Mouse (Mus musculus) ES-CJ7 (cell line): ENCODE results near the gene Kera.
A peak's percentile ranks its signal among the peaks of the same experiment; 100 is the strongest.

Experiments used
- DNase-seq: peaks from one replicate; pipeline ENCODE4 v3.0.0; 2011; ENCODE audit warnings: low read depth, low spot score

Gene Kera

DNA sequence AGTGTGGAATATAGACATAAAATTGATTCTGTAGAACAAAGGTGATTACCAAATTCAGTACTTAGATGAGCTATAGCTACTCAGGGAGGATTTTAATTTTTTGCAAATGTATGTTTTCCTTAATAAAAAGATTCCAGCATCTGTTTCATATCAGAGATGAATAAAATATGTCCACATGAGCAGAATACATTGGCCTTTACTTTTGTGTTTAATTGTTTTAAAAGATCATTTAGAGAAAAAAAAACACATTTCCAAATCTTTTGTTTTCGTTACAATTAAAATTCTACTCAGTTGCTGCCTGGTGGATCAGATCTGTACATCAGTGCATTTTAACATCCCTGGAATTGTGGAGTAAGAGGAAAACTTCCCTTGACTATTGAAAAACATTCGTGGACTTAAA lies at the start of gene Kera:
Gene Kera, plus strand, starts transcription at position 301 of the 400 bp plus-strand sequence.
- no peak for DNase-seq

DNA sequence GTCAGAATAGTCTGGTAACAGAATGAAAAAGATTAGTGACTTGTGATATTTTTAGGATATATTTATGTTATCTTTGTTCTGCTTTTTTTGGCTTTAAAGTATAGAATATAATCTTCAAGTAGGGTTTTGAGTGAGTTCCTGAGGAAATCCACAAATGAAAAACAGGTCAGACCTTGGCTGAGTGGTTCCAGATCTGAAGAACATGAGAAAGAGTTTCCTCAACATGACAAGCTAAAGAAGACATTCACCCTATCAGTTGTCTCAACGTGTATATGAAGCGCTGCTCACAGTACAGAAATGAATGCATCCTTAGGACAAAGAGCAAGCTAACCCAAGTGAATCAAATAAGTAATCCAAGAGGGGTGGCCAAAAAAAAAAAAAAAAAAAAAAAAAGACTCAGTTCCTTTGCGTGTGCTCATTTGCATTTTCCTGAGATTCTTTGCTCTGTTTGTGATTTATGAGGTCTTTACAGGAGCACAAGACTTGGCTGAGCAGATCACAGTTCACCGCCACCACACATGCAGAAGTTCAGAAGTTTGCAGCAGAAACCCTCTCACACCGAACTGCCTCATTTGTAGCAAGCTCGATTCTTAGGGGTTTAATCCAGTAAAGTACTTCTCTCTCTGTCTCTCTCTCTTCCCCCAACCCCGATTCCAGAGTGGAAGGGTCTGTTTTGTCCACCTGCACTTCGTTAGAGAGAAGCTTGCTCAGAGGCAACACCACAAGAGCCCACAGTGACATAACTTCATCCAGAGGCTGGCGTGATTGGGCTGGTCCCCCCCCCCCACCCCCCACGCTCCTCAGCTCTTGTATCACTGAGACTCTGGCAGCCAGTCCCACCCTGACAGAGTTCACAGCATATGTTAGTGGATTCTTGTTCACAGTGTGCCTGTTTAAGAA lies 41.5 kb upstream of the Kera start, which contains the start of gene Lum:
Gene Lum, plus strand, starts transcription at position 172 of the 900 bp plus-strand sequence.
- no peak for DNase-seq

DNA sequence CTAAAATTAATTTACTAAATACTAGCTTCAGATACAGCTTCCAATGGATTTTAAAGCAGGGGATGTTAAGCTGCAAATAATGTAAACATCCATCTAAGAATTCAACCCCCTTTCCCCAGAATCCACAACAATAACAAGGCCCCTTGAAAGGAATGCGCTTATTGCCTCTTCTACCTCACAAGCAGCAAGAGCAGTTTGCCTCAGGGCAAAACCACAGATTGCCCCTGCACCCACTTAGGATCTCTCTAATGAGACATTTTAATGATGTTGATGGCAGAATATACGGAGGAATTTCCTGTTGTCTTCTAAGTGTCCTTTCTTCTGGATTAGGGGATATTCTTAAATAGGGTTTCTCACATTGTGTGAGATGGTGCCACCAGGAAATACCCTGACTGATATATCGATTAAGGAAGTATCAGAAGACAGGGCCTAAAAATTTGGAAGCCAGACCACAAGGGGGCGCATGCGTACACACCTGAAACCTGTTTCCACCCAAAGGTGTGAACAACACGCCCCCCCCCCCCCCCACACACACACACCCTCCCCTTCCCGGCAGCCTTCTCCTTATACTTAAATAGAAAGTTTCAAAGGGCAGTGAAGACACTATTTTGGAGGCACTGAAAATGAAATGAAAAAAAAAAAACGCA lies 39.1 kb upstream of the Kera start:
- DNase-seq, result peak; percentile 21

DNA sequence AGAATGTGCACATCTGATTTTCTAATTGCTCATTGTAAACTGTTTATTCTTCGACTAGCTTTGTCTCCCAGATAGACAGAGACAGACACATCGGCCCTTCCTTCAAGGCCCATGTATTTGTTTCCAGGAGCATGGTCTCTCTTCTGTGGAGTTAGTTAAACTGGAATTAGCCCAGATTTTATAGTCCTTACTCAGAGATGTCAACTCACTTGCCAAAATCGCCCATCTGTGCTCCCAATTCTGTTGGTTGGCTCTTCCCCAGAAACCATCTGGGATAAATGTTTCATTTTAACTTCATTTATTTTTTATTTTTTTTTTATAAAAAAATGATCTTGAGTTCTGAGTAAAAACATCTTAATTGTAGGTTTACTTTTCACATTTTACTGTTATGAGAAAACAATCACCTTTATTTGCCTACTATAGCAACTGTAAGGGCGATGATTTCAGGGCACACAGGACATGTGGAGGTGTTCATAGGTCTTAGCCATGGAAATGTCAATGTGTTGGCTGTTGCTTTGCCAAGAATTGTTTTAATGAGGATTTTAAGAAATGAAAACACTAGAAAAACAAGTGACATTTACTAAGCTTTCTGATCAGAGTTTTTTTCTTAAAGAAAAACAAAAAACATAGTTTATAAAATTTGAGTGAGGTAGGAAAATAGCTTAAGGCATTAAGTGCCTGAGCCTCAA lies 24.0 kb upstream of the Kera start:
- no peak for DNase-seq

DNA sequence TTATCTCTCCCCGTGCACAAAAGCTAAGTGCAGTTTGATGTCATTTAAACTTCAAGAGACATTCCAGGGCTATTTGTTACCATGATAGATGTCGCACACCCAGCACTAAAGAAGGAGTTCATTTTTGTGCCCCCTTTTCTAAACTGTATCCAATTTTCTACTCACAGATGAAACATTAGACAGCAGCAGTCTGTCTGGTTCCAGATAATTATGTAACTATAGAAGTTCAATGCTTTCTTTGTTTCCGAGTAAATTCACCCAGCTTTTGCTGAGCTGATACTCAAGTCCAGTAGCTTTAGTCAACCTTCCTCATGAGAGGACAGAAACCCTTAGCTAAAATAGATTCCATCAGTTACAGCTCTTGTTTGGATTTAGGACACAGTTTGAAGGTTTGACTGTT lies 22.5 kb upstream of the Kera start:
- DNase-seq, result no peak

DNA sequence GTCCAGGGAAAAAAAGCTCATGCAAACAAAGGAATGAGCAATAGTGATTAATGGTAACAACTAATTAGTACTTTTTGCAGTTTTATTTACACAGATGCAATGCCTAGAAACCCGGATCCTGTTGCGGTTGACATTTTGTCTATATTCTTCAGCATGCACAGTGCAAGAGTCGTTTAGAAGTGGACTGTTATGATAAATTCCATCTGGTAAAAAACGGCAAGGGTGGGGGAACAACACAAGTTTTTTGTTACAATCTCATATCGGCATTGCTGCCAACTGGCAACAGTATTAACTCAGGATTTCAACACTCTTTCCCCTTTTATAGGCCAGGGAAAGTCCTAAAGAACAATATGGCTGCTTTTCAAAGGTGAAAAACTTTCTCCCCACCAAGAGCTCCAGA lies 19.5 kb upstream of the Kera start:
- no peak for DNase-seq

DNA sequence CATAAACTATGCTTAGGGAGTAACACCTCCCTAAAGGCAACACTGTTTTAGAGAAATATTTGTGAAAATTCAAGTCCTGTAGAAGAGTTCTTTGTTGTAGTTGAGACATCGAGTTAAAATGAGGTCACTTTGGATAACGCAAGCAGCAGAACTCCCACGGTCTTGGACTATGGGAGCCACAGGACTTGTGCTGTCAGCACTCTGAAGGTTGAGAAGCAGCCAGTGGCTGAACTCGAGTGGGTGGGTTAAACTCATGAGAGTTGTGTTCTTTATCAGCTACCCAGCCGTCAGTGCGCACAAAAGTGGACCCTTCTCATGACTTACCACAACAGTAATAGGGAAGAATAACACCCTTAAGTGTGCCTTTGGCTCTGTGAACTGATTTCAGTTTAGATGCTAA lies 17.1 kb upstream of the Kera start:
- DNase-seq, result no peak

DNA sequence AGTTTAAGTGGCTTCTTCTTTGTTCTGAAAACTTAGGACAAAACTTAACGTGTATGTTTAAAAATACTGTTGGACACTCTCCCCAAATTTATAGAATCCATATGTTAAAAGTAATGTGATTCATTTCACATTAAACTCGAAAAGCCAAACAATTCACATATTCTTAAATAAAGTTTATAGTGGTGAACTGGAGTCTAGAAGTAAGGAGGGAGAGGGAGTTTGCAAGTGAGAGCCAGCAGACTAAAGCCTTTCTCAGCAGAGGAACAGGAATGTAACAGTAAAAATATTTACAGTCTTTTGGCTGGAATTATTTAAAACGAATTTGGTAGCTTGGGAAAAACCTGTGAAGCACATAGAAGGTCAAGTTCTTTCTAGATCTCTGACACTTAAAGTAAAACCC lies 15.6 kb upstream of the Kera start:
- DNase-seq, result no peak

DNA sequence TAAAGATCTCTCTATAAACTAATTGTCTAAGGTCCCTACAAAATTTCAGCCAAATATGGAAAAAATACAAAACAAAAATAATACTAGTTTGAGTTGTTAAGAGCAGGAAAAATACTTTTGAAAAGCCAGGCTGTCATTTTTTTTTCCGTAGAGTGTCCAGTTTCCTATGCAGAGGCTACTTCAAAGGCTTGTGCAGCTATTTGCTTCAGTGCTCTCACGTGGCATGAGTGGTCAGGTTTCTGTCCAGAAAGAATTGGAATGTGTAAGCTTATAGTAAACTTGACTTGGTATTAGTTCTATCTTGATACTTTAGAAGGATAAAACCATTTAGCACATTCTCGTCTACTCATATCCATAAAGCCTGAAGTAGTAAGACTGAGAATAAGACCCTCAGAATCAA lies 15.0 kb upstream of the Kera start:
- DNase-seq, result no peak

DNA sequence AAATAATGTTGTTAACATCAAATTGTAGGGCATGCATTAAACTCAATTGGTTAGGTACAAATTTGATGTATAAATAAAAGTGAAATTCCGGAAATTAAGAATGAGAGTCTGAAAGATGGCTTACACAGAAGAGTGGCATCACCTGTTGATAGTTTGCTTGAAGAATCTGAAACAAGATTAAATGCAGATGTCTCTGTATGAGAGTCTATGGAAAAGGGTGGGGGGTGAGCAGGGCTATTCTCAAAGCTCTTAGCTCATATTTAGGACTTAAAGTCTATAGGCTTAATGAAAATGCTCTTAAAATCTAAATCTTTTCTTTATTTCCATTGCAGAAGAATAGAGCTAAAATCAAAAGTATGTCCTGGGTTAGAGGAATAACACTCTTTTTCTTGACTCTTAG lies 11.0 kb upstream of the Kera start:
- DNase-seq, result no peak

DNA sequence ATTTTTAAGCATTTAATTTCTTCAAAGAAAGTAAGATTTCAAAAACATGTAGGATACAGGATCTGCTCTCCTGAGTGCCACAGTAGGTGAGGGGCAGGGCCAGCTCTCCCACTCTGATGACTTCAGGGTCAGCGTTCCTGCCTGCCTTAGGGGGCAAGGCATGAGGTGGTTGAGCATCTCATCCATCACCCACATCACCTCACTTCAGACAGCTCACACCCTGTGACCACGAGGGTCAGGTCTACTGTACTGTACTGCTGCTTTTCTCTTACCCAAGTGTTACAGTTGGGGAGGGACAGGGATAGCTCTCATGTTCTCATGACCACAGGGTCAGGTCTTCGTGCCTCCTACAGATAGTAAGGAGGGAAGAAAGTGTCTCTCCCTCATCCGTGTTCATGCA lies 4.9 kb upstream of the Kera start:
- no peak for DNase-seq

DNA sequence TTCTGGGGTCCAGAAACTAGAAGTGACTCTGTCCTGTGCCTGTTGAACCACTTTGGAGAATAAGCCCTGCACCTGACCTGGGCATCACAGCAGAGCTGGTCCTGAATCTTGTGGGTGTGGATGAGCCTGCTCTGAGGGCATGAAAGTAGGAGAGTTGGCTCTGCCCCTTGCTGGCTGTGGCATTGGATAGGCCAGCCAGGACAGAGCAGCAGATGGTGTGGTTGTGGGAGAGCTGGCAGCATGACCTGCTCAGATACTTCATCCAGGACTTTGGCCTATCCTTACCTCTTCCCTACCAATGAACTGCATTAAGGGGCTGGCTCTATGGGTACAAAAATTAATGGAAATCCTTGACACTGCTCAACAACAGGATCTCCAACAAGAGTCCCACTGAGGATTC lies 3.4 kb upstream of the Kera start:
- DNase-seq, result no peak

DNA sequence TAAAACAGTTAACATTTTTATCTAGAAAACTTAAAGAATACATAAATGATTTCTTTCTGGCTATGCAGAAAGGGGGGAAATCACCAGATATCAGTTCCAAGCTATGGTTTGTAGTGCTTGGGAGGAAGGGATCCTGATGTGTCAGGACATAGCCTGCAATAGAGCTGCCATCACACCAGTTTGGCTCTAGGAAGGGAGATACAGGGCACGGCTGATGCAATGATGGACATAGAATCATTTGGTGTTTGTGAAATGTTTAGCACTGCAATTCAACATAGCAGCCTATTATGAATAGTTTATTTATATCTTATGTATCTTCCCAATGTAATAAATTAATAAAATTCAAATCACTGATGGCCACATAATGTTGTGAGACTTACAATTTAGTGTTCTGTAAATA lies 15.6 kb downstream of the Kera start:
- DNase-seq, result no peak

DNA sequence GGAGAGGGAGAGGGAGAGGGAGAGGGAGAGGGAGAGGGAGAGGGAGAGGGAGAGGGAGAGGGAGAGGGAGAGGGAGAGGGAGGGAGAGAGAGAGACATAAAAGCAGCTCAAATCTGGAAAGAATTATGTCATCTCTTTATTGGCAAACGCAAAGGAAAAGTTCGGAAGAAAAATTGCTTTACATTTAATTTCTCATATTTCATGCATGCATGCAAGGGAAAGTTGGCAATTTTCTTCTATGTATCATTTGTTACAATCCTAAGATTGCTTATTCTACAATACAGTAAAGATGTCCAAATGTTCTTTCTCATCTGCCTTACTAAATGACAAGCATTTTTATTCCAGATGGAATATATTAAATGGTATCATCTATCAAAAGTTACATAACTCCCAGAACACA lies 17.7 kb downstream of the Kera start:
- no peak for DNase-seq

DNA sequence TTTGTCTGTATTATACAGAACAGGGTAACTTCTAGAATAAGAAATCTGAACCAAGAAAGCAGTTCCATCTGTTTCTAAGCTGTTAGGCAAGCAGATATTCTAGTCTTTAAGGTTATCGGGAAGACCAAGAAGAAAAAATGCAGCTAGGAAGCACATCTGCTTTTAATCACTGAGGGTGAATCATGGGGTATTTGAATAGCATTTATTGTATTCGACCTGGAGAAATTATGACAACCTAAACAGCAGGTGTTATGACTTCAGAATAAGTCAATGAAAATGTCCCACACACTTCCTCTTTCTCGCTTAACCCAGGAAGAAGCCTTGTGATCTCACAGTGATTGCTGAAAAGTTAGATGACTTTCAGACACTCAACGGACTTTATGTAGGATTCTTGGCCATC lies 18.4 kb downstream of the Kera start:
- DNase-seq, result no peak

DNA sequence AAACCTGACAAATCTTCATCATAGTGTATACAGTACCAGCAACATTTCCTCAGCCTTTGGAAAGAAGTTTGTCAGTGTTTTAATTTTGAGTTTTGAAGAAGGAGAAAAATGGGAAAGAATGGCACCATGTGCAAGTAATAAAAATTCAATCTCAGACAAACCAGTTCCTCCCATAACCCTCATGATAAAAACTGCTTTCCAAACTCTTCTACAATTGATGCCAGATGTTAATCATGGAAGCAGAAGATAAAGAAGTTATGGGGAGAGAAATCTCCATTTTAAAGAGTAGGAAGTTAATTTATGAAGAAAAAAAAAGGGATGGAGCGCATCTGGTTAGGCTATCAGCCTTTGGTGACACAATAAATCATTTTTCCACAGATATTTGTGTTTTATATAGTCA lies 19.9 kb downstream of the Kera start:
- DNase-seq, result no peak

DNA sequence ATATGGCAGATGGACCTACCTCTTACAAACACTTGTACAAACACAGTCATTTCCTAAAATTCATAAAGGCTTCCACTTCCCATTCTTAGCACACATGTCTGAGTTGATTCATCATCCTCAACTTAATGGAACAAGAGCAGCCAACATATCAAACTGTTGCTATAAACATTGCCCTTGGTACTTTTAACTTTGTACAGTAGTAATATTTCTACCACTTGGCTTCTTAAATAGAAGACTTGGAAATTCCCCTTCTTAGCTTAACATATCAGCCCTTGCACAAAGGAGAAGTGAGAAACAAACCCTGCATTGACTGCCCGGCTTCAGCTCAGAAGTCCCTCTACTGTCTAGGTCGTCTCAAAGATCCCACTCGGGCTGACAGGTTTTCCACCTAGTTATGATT lies 24.4 kb downstream of the Kera start:
- no peak for DNase-seq

DNA sequence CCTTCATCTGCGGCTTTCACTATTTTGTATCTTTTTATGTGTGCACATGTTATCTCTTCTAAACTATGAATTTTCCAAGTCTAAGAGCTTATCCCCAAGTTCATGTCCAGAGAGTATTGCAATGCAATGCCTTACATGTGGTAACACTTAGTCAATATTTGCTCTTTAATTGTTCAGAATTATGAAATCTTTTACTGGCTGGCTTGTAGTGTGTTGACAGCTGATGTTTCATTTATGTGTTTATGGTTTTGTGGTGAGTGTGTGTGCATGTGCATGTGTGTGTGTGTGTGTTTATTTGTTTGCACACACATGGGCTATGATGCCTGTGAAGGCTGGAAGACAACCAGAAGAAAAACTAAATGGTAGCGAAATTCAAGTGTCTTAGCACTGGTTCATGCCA lies 35.2 kb downstream of the Kera start:
- no peak for DNase-seq

DNA sequence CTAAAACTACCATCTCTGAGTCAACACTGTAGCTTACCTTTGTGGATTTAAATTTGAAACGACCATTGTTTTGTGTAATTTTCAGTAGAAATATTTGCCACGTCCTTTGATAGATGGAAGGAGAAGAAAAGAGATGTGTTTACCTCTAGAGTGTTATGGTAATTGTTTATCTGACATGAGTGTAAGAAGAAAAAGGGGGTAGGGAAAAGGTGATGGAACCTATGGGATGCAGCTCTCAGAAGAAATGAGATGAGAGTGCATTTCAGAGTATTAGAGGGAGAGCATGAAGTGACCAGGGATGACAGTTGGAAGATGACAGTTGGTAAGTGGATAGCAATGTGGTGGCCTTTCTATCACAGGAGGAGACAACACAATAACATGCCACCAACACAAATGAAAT lies 37.1 kb downstream of the Kera start, which contains the start of gene Epyc:
Gene Epyc, plus strand, starts transcription at position 301 of the 400 bp plus-strand sequence.
- no peak for DNase-seq

DNA sequence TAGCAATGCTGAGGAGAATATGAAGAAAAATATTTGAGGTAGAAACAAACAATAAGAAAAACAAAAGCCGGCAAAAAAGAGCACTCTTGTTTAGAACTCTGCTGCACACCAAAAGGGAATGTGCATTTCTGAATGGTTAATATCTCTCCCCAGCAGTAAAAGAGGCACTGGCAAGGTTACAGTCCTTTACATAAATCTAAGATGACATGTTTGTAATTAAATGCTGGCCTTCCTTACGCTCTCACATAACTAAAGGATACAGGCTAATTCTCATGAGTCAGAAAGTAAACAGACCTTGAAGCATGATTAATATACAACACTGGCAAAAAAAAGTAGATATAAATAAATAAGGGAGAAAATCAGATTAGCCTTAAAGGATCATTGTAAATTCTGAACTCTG lies 43.7 kb downstream of the Kera start:
- no peak for DNase-seq

DNA sequence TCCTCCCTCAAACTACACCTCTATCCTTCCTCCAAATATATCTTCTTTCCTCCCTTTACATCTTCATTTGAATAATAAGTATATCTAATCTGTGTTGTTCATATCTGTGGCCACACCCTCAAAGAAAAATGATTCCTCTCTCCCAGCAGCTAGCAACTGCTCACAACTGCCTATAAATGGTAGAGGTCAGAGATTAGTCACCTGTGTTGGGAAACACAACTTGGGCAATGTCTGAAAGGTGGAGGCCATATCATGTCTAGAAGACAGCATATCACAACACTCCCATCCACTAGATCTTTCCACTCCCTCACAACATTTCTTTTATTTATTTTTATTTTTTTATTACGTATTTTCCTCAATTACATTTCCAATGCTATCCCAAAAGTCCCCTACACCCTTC lies 52.8 kb downstream of the Kera start:
- DNase-seq, result no peak
